Mouse (Mus musculus) hindbrain, embryonic 11.5 days (tissue): ENCODE measurements around the gene Erv3. TPM values are rescaled to one million over a fixed set of nuclear protein-coding genes. Genes with fewer than 3 reads are reported as not detected.
"Not testable (repeated sequence)": the region's sequence is repeated elsewhere in the genome, so short reads cannot be mapped to it uniquely, and the experiment has no call there.

Source experiments
- ATAC-seq: fragments of 200-750 bp; cut with Nextera tagmentation; 2 replicates; pipeline ENCODE4 v1.8.0; 2017; ENCODE audit warnings: mild to moderate bottlenecking, moderate TSS enrichment, moderate library complexity; ENCODE audit not compliant: low FRiP score
- DNase-seq: peaks from one replicate; pipeline ENCODE4 v3.0.0-alpha.2; 2015; ENCODE audit warnings: low spot score
- H3K27ac ChIP-seq: fragments of 300-500 bp; sonication (generic); 2 replicates; pipeline ENCODE4 v1.5.1; 2014; ENCODE audit warnings: mild to moderate bottlenecking, low read depth, low read length
- H3K27me3 ChIP-seq: fragments of 300-500 bp; sonication (generic); 2 replicates; pipeline ENCODE4 v1.6.1; 2014; ENCODE audit warnings: mild to moderate bottlenecking, low read length, moderate library complexity, mixed read lengths; ENCODE audit not compliant: control insufficient read depth, insufficient read depth
- H3K36me3 ChIP-seq: fragments of 300-500 bp; sonication (generic); 2 replicates; pipeline ENCODE4 v1.6.1; 2014; ENCODE audit warnings: mild to moderate bottlenecking, low read length, moderate library complexity, mixed read lengths; ENCODE audit not compliant: control insufficient read depth, insufficient read depth
- H3K4me1 ChIP-seq: fragments of 300-500 bp; sonication (generic); replicated peaks from 2 replicates; pipeline ENCODE4 v1.6.1; 2014; ENCODE audit warnings: low read length, mixed read lengths; ENCODE audit not compliant: control insufficient read depth, insufficient read depth
- H3K4me2 ChIP-seq: fragments of 300-500 bp; sonication (generic); replicated peaks from 2 replicates; pipeline ENCODE4 v1.6.1; 2014; ENCODE audit warnings: mild to moderate bottlenecking, low read depth, low read length
- H3K4me3 ChIP-seq: fragments of 300-500 bp; sonication (generic); 2 replicates; pipeline ENCODE4 v1.5.1; 2014; ENCODE audit warnings: low read depth, low read length
- H3K9ac ChIP-seq: fragments of 300-500 bp; sonication (generic); 2 replicates; pipeline ENCODE4 v1.6.1; 2014; ENCODE audit warnings: low read depth, low read length
- H3K9me3 ChIP-seq: fragments of 300-500 bp; sonication (generic); 2 replicates; pipeline ENCODE4 v1.6.1; 2016; ENCODE audit warnings: low read length; ENCODE audit not compliant: control insufficient read depth
- WGBS: fragments of 180-500 bp; shearing (Covaris S2); extraction: QIAGEN DNeasy Blood & Tissue Kit; methylation state at CpG from one replicate; pipeline ENCODE4 v1.1.7; 2014; 5-methylcytosine and 5-hydroxymethylcytosine counted together
- polyA plus RNA-seq: library from polyadenylated mRNA; unstranded; fragments of >200 nt; fragmentation: Nextera tagmentation; extraction: Ambion mirVana; gene quantifications from 2 replicates; pipeline ENCODE4 v1.2.1, GENCODE M21; 2014

Erv3 gene
- polyA plus RNA-seq, 1 experiment from 2014 or later, result not detected

GRCm38 (mm10) chr2:131840611-131841320, 18.8 kb downstream of the Erv3 start:
- Histone ChIP-seq H3K27ac (no peak overlapping the region), H3K4me2 (no peak overlapping the region), H3K27me3 (no peaks in the 10 kb centered on the region), H3K4me3 (no peak overlapping the region), H3K9ac (no peak overlapping the region), H3K4me1 (no peaks in the 10 kb centered on the region), H3K9me3 (no peaks in the 10 kb centered on the region), H3K36me3 (no peaks in the 10 kb centered on the region)
- no peak for ATAC-seq
- 63% methylated on average over 9 of the region's 9 CpGs for WGBS
- no peak for DNase-seq

- DNase-seq (no peak), ATAC-seq (no peak)
- Histone ChIP-seq H3K4me3 (no peak overlapping the region), H3K4me2 (no peak overlapping the region), H3K9me3 (peaks cover 3% of the 10 kb centered on the region; the same call in 1 of the 2 replicates), H3K9ac (no peak overlapping the region), H3K4me1 (no peaks in the 10 kb centered on the region), H3K27me3 (no peaks in the 10 kb centered on the region), H3K36me3 (no peaks in the 10 kb centered on the region), H3K27ac (no peak overlapping the region)
- 86% methylated on average over 1 of the region's 1 CpGs for WGBS
These were observed 25.3 kb downstream of the Erv3 start for GRCm38 (mm10) chr2:131834296-131834695.

- Histone ChIP-seq H3K4me3 (no peak overlapping the region), H3K9ac (no peak overlapping the region), H3K27ac (no peak overlapping the region), H3K27me3 (no peaks in the 10 kb centered on the region), H3K4me1 (no peaks in the 10 kb centered on the region), H3K9me3 (peaks cover 3% of the 10 kb centered on the region; the same call in 1 of the 2 replicates), H3K36me3 (no peaks in the 10 kb centered on the region), H3K4me2 (no peak overlapping the region)
- ATAC-seq (no peak), DNase-seq (no peak)
- WGBS, result 18% methylated on average over 2 of the region's 2 CpGs
These were observed 27.7 kb downstream of the Erv3 start for GRCm38 (mm10) chr2:131831861-131832260.

- H3K36me3 ChIP-seq, H3K27me3 ChIP-seq, H3K4me1 ChIP-seq, DNase-seq, H3K4me2 ChIP-seq, H3K4me3 ChIP-seq, ATAC-seq, H3K9me3 ChIP-seq, H3K9ac ChIP-seq, H3K27ac ChIP-seq: not testable (repeated sequence)
- 76% methylated on average over 4 of the region's 4 CpGs for WGBS
These were observed 28.6 kb downstream of the Erv3 start for GRCm38 (mm10) chr2:131830945-131831344.

GRCm38 (mm10) chr2:131827999-131828975, 31.3 kb downstream of the Erv3 start:
- Histone ChIP-seq H3K27me3 (no peaks in the 10 kb centered on the region), H3K27ac (no peak overlapping the region), H3K4me3 (no peak overlapping the region), H3K9me3 (no peaks in the 10 kb centered on the region), H3K4me2 (0 out of 2 replicates have a peak overlapping the region, but pooled peaks have one; percentile 8), H3K36me3 (no peaks in the 10 kb centered on the region), H3K9ac (no peak overlapping the region; the same call in 1 of the 2 replicates), H3K4me1 (no peaks in the 10 kb centered on the region)
- DNase-seq, result peak; percentile 83
- no peak for ATAC-seq
- WGBS, result 49% methylated on average over 18 of the region's 18 CpGs

GRCm38 (mm10) chr2:131827026-131827687, 32.4 kb downstream of the Erv3 start:
- Histone ChIP-seq H3K4me2 (no peak overlapping the region), H3K9me3 (no peaks in the 10 kb centered on the region), H3K9ac (no peak overlapping the region), H3K27me3 (no peaks in the 10 kb centered on the region), H3K4me3 (no peak overlapping the region), H3K27ac (no peak overlapping the region), H3K4me1 (no peaks in the 10 kb centered on the region), H3K36me3 (no peaks in the 10 kb centered on the region)
- DNase-seq (no peak), ATAC-seq (no peak)
- WGBS, result 84% methylated on average over 4 of the region's 4 CpGs

- 66% methylated on average over 2 of the region's 2 CpGs for WGBS
- H3K9ac ChIP-seq, result no peak overlapping the region
These were observed 34.0 kb downstream of the Erv3 start for GRCm38 (mm10) chr2:131825498-131825897.

GRCm38 (mm10) chr2:131823931-131824330, 35.6 kb downstream of the Erv3 start:
- no peaks in the 10 kb centered on the region for H3K27me3 ChIP-seq
- no peaks in the 10 kb centered on the region; the same call in 1 of the 2 replicates for H3K4me1 ChIP-seq
- WGBS, result 43% methylated on average over 2 of the region's 2 CpGs
- DNase-seq (no peak), ATAC-seq (no peak)
- no peak overlapping the region for H3K4me2 ChIP-seq
- no peak overlapping the region for H3K27ac ChIP-seq
- no peaks in the 10 kb centered on the region for H3K36me3 ChIP-seq
- H3K9me3 ChIP-seq, result no peaks in the 10 kb centered on the region
- no peak overlapping the region for H3K4me3 ChIP-seq
- no peak overlapping the region for H3K9ac ChIP-seq

More at GRCm38 (mm10) chr2:131825498-131825897, 34.0 kb downstream of the Erv3 start:
- Histone ChIP-seq H3K4me2 (no peak overlapping the region), H3K27ac (no peak overlapping the region), H3K4me1 (no peaks in the 10 kb centered on the region; the same call in 1 of the 2 replicates), H3K36me3 (no peaks in the 10 kb centered on the region), H3K9me3 (no peaks in the 10 kb centered on the region), H3K27me3 (no peaks in the 10 kb centered on the region), H3K4me3 (no peak overlapping the region)
- ATAC-seq (no peak), DNase-seq (no peak)
